Mouse (Mus musculus) liver, embryonic 14.5 days (tissue): ENCODE data around the gene Kdelr1.
"Not testable (repeated sequence)": the region's sequence is repeated elsewhere in the genome, so short reads cannot be mapped to it uniquely, and the experiment has no call there.

Experiments
- CTCF ChIP-seq: IDR thresholded peaks from 2 replicates; pipeline ENCODE4 v1.5.1; 2016; ENCODE audit warnings: antibody characterized with exemption, low read depth, control low read depth
- EP300 ChIP-seq: IDR thresholded peaks from 2 replicates; pipeline ENCODE4 v1.6.1; 2016; ENCODE audit warnings: antibody characterized with exemption, low read depth

DNA sequence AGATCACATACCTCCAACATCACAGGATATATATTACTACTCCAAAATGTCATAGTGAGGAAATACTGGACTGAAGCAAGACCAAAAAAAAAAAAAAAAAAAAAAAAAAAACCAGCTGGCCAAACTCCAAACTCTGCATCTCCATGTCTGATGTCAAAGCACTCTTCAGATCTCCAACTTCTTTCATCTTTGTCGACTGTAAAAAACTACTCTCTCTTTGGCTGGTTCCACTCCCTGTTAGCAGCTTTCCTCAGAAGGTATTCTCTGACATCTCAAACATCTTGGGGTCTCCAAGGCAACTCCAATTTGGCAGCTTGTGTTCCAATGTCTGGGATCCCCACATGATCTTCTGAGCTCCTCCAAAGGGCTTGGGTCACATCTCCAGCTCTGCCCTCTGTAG is 5.7 kb downstream of the Kdelr1 start, which contains the start of gene Grin2d:
- TF ChIP-seq CTCF, EP300: not testable (repeated sequence)
